Mouse (Mus musculus) liver, adult 2 months (tissue): ENCODE measurements around the gene Dmd.

Source experiments
- CTCF ChIP-seq: fragments of 200-500 bp; IDR thresholded peaks from 2 replicates; pipeline ENCODE4 v1.5.1; 2011; ENCODE audit warnings: low read depth, low read length, control low read depth
- POLR2A ChIP-seq: fragments of 200-500 bp; IDR thresholded peaks from 2 replicates; pipeline ENCODE4 v1.6.1; 2011; ENCODE audit warnings: low read length, control low read depth; ENCODE audit not compliant: insufficient read depth; ENCODE audit errors: extremely low read depth

DNA sequence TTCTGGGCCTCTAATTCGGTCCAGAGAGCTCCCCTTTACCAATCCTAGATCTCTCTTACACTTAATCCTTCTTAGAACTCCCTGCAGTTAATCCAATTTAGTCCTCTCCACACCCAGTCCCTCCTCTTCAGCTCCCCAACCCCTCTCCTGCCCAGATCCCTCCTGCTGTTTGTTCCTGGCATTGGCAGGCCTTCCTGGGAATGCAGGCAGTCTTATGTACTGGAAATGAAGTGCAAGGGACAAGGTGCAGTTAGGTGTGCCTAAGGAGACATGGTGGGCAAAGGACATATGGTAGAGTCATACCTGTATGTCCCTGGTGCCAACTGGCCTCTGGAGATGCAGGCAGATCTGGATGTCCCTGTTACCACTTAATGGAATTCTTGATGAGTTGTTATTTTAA lies 1604.8 kb downstream of the Dmd start:
- TF ChIP-seq CTCF (no peak), POLR2A (no peak)
